Mouse (Mus musculus) forebrain, postnatal 0 days (tissue): Measurements from ENCODE around the gene Etfb. TPM values are rescaled to one million over a fixed set of nuclear protein-coding genes. Genes with fewer than 3 reads are reported as not detected.

Experiments
- ATAC-seq: fragments of 200-750 bp; cut with Nextera tagmentation; 2 replicates; pipeline ENCODE4 v1.8.0; 2017; ENCODE audit warnings: mild to moderate bottlenecking, moderate library complexity
- DNase-seq: peaks from one replicate; pipeline ENCODE4 v3.0.0-alpha.2; 2015
- H3K27ac ChIP-seq: fragments of 300-500 bp; sonication (generic); 2 replicates; pipeline ENCODE4 v1.5.1; 2014; ENCODE audit warnings: low read depth, mild to moderate bottlenecking, antibody characterized with exemption, low read length, moderate library complexity, mixed read lengths
- H3K27me3 ChIP-seq: fragments of 300-500 bp; sonication (generic); 2 replicates; pipeline ENCODE4 v1.6.1; 2014; ENCODE audit warnings: mild to moderate bottlenecking, low read length, mixed read lengths; ENCODE audit not compliant: insufficient read depth
- H3K36me3 ChIP-seq: fragments of 300-500 bp; sonication (generic); 2 replicates; pipeline ENCODE4 v1.6.1; 2014; ENCODE audit warnings: mild to moderate bottlenecking, moderate library complexity; ENCODE audit not compliant: insufficient read depth
- H3K4me1 ChIP-seq: fragments of 300-500 bp; sonication (generic); 2 replicates; pipeline ENCODE4 v1.6.1; 2014; ENCODE audit warnings: antibody characterized with exemption; ENCODE audit not compliant: insufficient read depth
- H3K4me2 ChIP-seq: fragments of 300-500 bp; sonication (generic); 2 replicates; pipeline ENCODE4 v1.6.1; 2014; ENCODE audit warnings: low read depth, mild to moderate bottlenecking, moderate library complexity
- H3K4me3 ChIP-seq: fragments of 300-500 bp; sonication (generic); 2 replicates; pipeline ENCODE4 v1.5.1; 2014; ENCODE audit warnings: low read depth, low read length, mixed read lengths
- H3K9ac ChIP-seq: fragments of 300-500 bp; sonication (generic); 2 replicates; pipeline ENCODE4 v1.6.1; 2014; ENCODE audit warnings: mild to moderate bottlenecking
- H3K9me3 ChIP-seq: fragments of 300-500 bp; sonication (generic); 2 replicates; pipeline ENCODE4 v1.6.1; 2016; ENCODE audit warnings: low read length
- CTCF ChIP-seq: sonication (generic); IDR thresholded peaks from 2 replicates; pipeline ENCODE4 v1.5.1; 2016; ENCODE audit warnings: antibody characterized with exemption, control low read depth, low read depth
- WGBS: fragments of 180-500 bp; shearing (Covaris S2); extraction: QIAGEN DNeasy Blood & Tissue Kit; methylation state at CpG from one replicate; pipeline ENCODE4 v1.1.7; 2014; 5-methylcytosine and 5-hydroxymethylcytosine counted together
- polyA plus RNA-seq: library from polyadenylated mRNA; unstranded; fragments of >200 nt; fragmentation: Nextera tagmentation; extraction: Ambion mirVana; gene quantifications from 2 replicates; pipeline ENCODE4 v1.2.1, GENCODE M21; 2015
- total RNA-seq: library from RNA; depleted of rRNA; stranded (reverse); fragments of >200 nt; gene quantifications from 2 replicates; pipeline ENCODE4 v1.2.3, GENCODE M21; 2014

Gene Etfb
- total and polyA plus RNA-seq, 2 experiments from 2014 or later: 38.2 to 101 TPM

- ATAC-seq (no peak), DNase-seq (no peak)
- H3K27me3 ChIP-seq: no peaks in the 10 kb centered on the region
- no peak within 1 kb of the TSS for H3K4me3 ChIP-seq
- H3K27ac ChIP-seq: no peak within 1 kb of the TSS
- H3K9me3 ChIP-seq: no peaks in the 10 kb centered on the region
- WGBS: 66% methylated on average over 4 of the region's 4 CpGs
- H3K4me1 ChIP-seq: no peaks in the 10 kb centered on the region
- no peak for TF ChIP-seq CTCF
- no peak within 1 kb of the TSS for H3K9ac ChIP-seq
- H3K4me2 ChIP-seq: no peak within 1 kb of the TSS
- no peaks in the 10 kb centered on the region for H3K36me3 ChIP-seq
Observed at GRCm38 (mm10) chr7:43462851-43463250, 19.0 kb downstream of the Etfb start, which contains the start of gene Vsig10l. Gene Vsig10l (plus strand): TSS chr7:43463151.

GRCm38 (mm10) chr7:43463976-43464375 is 20.1 kb downstream of the Etfb start:
- H3K4me2 ChIP-seq: no peak overlapping the region
- no peak for TF ChIP-seq CTCF

GRCm38 (mm10) chr7:43464864-43465343 is 21.0 kb downstream of the Etfb start:
- Histone ChIP-seq H3K9me3 (no peaks in the 10 kb centered on the region), H3K4me3 (peak overlapping the region; percentile 44), H3K4me2 (peak overlapping the region; percentile 84), H3K27ac (no peak overlapping the region; the same call in 1 of the 2 replicates), H3K27me3 (no peaks in the 10 kb centered on the region), H3K9ac (peak overlapping the region; percentile 59), H3K36me3 (no peaks in the 10 kb centered on the region), H3K4me1 (no peaks in the 10 kb centered on the region)
- 9% methylated on average over 35 of the region's 35 CpGs for WGBS
- no peak for DNase-seq
- no peak for TF ChIP-seq CTCF
- ATAC-seq: 0 out of 2 replicates have a peak, but pooled peaks have one; percentile 0

More at GRCm38 (mm10) chr7:43463976-43464375, 20.1 kb downstream of the Etfb start:
- WGBS: 79% methylated on average over 7 of the region's 7 CpGs
- Histone ChIP-seq H3K4me3 (no peak overlapping the region), H3K27ac (no peak overlapping the region), H3K36me3 (no peaks in the 10 kb centered on the region), H3K27me3 (no peaks in the 10 kb centered on the region), H3K4me1 (no peaks in the 10 kb centered on the region), H3K9me3 (no peaks in the 10 kb centered on the region), H3K9ac (no peak overlapping the region)
- DNase-seq (no peak), ATAC-seq (no peak)

GRCm38 (mm10) chr7:43465344-43466098 is 21.6 kb downstream of the Etfb start:
- H3K36me3 ChIP-seq: no peaks in the 10 kb centered on the region
- no peak overlapping the region; the same call in 1 of the 2 replicates for H3K27ac ChIP-seq
- TF ChIP-seq CTCF: peak; percentile 56
- H3K27me3 ChIP-seq: no peaks in the 10 kb centered on the region
- H3K4me2 ChIP-seq: peak overlapping the region; percentile 84
- WGBS: 1% methylated on average over 33 of the region's 33 CpGs
- no peaks in the 10 kb centered on the region for H3K9me3 ChIP-seq
- peak overlapping the region; percentile 44 for H3K4me3 ChIP-seq
- peak; percentile 78 for ATAC-seq
- no peaks in the 10 kb centered on the region for H3K4me1 ChIP-seq
- peak; percentile 88 for DNase-seq
- H3K9ac ChIP-seq: peak overlapping the region; percentile 59

- DNase-seq: peak; percentile 86
- WGBS: 3% methylated on average over 33 of the region's 33 CpGs
- H3K9ac ChIP-seq: peak overlapping the region; percentile 43
- no peaks in the 10 kb centered on the region for H3K27me3 ChIP-seq
- 0 out of 2 replicates have a peak overlapping the region, but pooled peaks have one; percentile 15 for H3K27ac ChIP-seq
- peak overlapping the region; percentile 44 for H3K4me3 ChIP-seq
- peak; percentile 94 for TF ChIP-seq CTCF
- H3K9me3 ChIP-seq: no peaks in the 10 kb centered on the region
- no peaks in the 10 kb centered on the region for H3K36me3 ChIP-seq
- ATAC-seq: peak; percentile 82
- H3K4me1 ChIP-seq: no peaks in the 10 kb centered on the region
- H3K4me2 ChIP-seq: peak overlapping the region; percentile 84
Observed at GRCm38 (mm10) chr7:43466099-43466694, 22.3 kb downstream of the Etfb start.

GRCm38 (mm10) chr7:43470373-43470772 is 26.5 kb downstream of the Etfb start:
- H3K4me2 ChIP-seq: no peak overlapping the region
- H3K36me3 ChIP-seq: peaks cover 8% of the 10 kb centered on the region; the same call in 1 of the 2 replicates
- DNase-seq (peak; percentile 49), ATAC-seq (no peak)
- 43% methylated on average over 8 of the region's 8 CpGs for WGBS
- no peak overlapping the region for H3K4me3 ChIP-seq
- no peaks in the 10 kb centered on the region for H3K9me3 ChIP-seq
- H3K27ac ChIP-seq: no peak overlapping the region
- no peaks in the 10 kb centered on the region for H3K4me1 ChIP-seq
- no peak overlapping the region for H3K9ac ChIP-seq
- peak; percentile 62 for TF ChIP-seq CTCF
- H3K27me3 ChIP-seq: no peaks in the 10 kb centered on the region

- Histone ChIP-seq H3K4me1 (no peaks in the 10 kb centered on the region), H3K9me3 (no peaks in the 10 kb centered on the region), H3K27me3 (no peaks in the 10 kb centered on the region), H3K4me3 (no peak overlapping the region), H3K27ac (no peak overlapping the region), H3K9ac (no peak overlapping the region), H3K4me2 (no peak overlapping the region), H3K36me3 (peaks cover 26% of the 10 kb centered on the region)
- DNase-seq (no peak), ATAC-seq (peak; percentile 30; the same call in 1 of the 2 replicates)
- TF ChIP-seq CTCF: peak; percentile 37; the same call in 1 of the 2 replicates
- WGBS: 22% methylated on average over 23 of the region's 23 CpGs
Observed at GRCm38 (mm10) chr7:43475706-43476105, 31.8 kb downstream of the Etfb start.
